11 mouse cellular contexts compared by ENCODE assay signal in genomic region chr14:73107371-73107770, GRCm38 (mm10). TPM values are rescaled to one million over a fixed set of nuclear protein-coding genes. Genes with fewer than 3 reads are reported as not detected.
DNase-seq lines count a peak whose midpoint lies in the region; ATAC-seq and TF ChIP-seq lines count a peak whose summit lies in the region.
"Had no signal": no experiment of that assay in that cellular context is flagged by ENCODE, and none has a peak within 500 bp of the region (broad histone marks: within the 10 kb centered on the region; RNA-seq: fewer than 3 reads in every experiment).

No protein-coding gene starts in this region.

- no peak for TF ChIP-seq CTCF in liver, adult 2 months (IDR thresholded peaks at IDR 0.05; ENCODE audit: low read depth, low read length)
- no peak for TF ChIP-seq CTCF in stomach, postnatal 0 days (IDR thresholded peaks at IDR 0.05; ENCODE audit: low read depth)

- H3K79me2 ChIP-seq in liver, adult 2 months (ENCODE audit: control insufficient read depth, insufficient read depth, low read length), result no peaks in the 10 kb centered on the region

- TF ChIP-seq POLR2A in liver, adult 2 months (IDR thresholded peaks at IDR 0.05; ENCODE audit: extremely low read depth, insufficient read depth, low read length), result no peak

- H3K27me3 ChIP-seq in embryonic facial prominence, embryonic 13.5 days, result no peaks in the 10 kb centered on the region
- no peaks in the 10 kb centered on the region for H3K27me3 ChIP-seq in embryonic facial prominence, embryonic 10.5 days (replicated peaks; ENCODE audit: low read depth, poor library complexity, severe bottlenecking)
- H3K27me3 ChIP-seq in liver, adult 2 months (ENCODE audit: control insufficient read depth, insufficient read depth, low read length), result no peaks in the 10 kb centered on the region
- H3K27me3 ChIP-seq in liver, embryonic 11.5 days (replicated peaks; ENCODE audit: control insufficient read depth, insufficient read depth, low read length), result no peaks in the 10 kb centered on the region
- H3K27me3 ChIP-seq in stomach, postnatal 0 days (ENCODE audit: control insufficient read depth, insufficient read depth, low read length), result no peaks in the 10 kb centered on the region
- no peaks in the 10 kb centered on the region for H3K27me3 ChIP-seq in hindbrain, embryonic 12.5 days
- H3K27me3 ChIP-seq: embryonic facial prominence, embryonic 12.5 days had no signal

- H3K27ac ChIP-seq in embryonic facial prominence, embryonic 13.5 days, result no peak overlapping the region; the same call in 1 of the 2 replicates
- no peak overlapping the region for H3K27ac ChIP-seq in embryonic facial prominence, embryonic 10.5 days (replicated peaks)
- peak overlapping the region; percentile 52 for H3K27ac ChIP-seq in liver, adult 2 months (replicated peaks; ENCODE audit: insufficient read depth, low read depth, low read length)
- no peak overlapping the region for H3K27ac ChIP-seq in liver, embryonic 11.5 days (ENCODE audit: low read depth, low read length)
- peak overlapping the region; percentile 84 for H3K27ac ChIP-seq in stomach, postnatal 0 days (replicated peaks)
- no peak overlapping the region for H3K27ac ChIP-seq in hindbrain, embryonic 12.5 days
- H3K27ac ChIP-seq: embryonic facial prominence, embryonic 12.5 days had no signal

- no peak for DNase-seq in embryonic facial prominence, embryonic 10.5 days (ENCODE audit: low spot score)
- DNase-seq in liver, adult 2 months (ENCODE audit: extremely low read depth, low read depth, low spot score), result no peak
- DNase-seq in liver, embryonic 11.5 days (ENCODE audit: low spot score), result no peak
- DNase-seq in thymus, postnatal 25 days, result peak; percentile 36
- DNase-seq in thymus, postnatal 14 days, result no peak
- DNase-seq in stomach, postnatal 0 days (ENCODE audit: low spot score), result no peak
- DNase-seq: cerebellum, adult 9-10 months; lung, postnatal 10 days had no signal

- no peak overlapping the region for H3K9ac ChIP-seq in embryonic facial prominence, embryonic 13.5 days
- peak overlapping the region; percentile 7; the same call in 1 of the 2 replicates for H3K9ac ChIP-seq in liver, adult 2 months (ENCODE audit: low read depth, low read length)
- H3K9ac ChIP-seq in liver, embryonic 11.5 days (ENCODE audit: low read depth, low read length), result no peak overlapping the region
- H3K9ac ChIP-seq in stomach, postnatal 0 days (ENCODE audit: low read length), result no peak overlapping the region
- H3K9ac ChIP-seq in hindbrain, embryonic 12.5 days, result no peak overlapping the region
- H3K9ac ChIP-seq: embryonic facial prominence, embryonic 12.5 days had no signal

- peaks cover 6% of the 10 kb centered on the region for H3K4me1 ChIP-seq in embryonic facial prominence, embryonic 13.5 days
- peaks cover 8% of the 10 kb centered on the region for H3K4me1 ChIP-seq in embryonic facial prominence, embryonic 10.5 days
- peaks cover 5% of the 10 kb centered on the region; the same call in 1 of the 2 replicates for H3K4me1 ChIP-seq in liver, adult 2 months (ENCODE audit: control insufficient read depth, insufficient read depth, low read length)
- peaks cover 3% of the 10 kb centered on the region; the same call in 1 of the 2 replicates for H3K4me1 ChIP-seq in liver, embryonic 11.5 days (replicated peaks; ENCODE audit: control insufficient read depth, insufficient read depth, low read length)
- H3K4me1 ChIP-seq in stomach, postnatal 0 days (replicated peaks; ENCODE audit: control insufficient read depth, insufficient read depth), result no peaks in the 10 kb centered on the region
- no peaks in the 10 kb centered on the region for H3K4me1 ChIP-seq in hindbrain, embryonic 12.5 days
- H3K4me1 ChIP-seq: embryonic facial prominence, embryonic 12.5 days had no signal

- H3K4me2 ChIP-seq in embryonic facial prominence, embryonic 13.5 days, result peak overlapping the region; percentile 32; the same call in 1 of the 2 replicates
- no peak overlapping the region for H3K4me2 ChIP-seq in liver, embryonic 11.5 days
- H3K4me2 ChIP-seq in stomach, postnatal 0 days (replicated peaks; ENCODE audit: low read depth), result 0 out of 2 replicates have a peak overlapping the region, but pooled peaks have one; percentile 23
- H3K4me2 ChIP-seq in hindbrain, embryonic 12.5 days (replicated peaks), result no peak overlapping the region
- H3K4me2 ChIP-seq: embryonic facial prominence, embryonic 12.5 days had no signal

- TF ChIP-seq EP300 in stomach, postnatal 0 days (optimal IDR thresholded peaks at IDR 0.05), result no peak

- H3K36me3 ChIP-seq in embryonic facial prominence, embryonic 13.5 days, result no peaks in the 10 kb centered on the region
- no peaks in the 10 kb centered on the region for H3K36me3 ChIP-seq in embryonic facial prominence, embryonic 10.5 days (replicated peaks)
- H3K36me3 ChIP-seq in liver, adult 2 months (ENCODE audit: control insufficient read depth, insufficient read depth, low read length), result no peaks in the 10 kb centered on the region
- no peaks in the 10 kb centered on the region for H3K36me3 ChIP-seq in liver, embryonic 11.5 days (ENCODE audit: control insufficient read depth, insufficient read depth, low read length)
- H3K36me3 ChIP-seq in stomach, postnatal 0 days (ENCODE audit: control insufficient read depth, insufficient read depth, low read length), result no peaks in the 10 kb centered on the region
- no peaks in the 10 kb centered on the region for H3K36me3 ChIP-seq in hindbrain, embryonic 12.5 days
- H3K36me3 ChIP-seq: embryonic facial prominence, embryonic 12.5 days had no signal

- 59% methylated on average over 7 of the region's 7 CpGs for WGBS in embryonic facial prominence, embryonic 13.5 days
- WGBS in embryonic facial prominence, embryonic 10.5 days, result 50% methylated on average over 7 of the region's 7 CpGs
- 37% methylated on average over 7 of the region's 7 CpGs for WGBS in liver, adult 2 months
- WGBS in liver, embryonic 11.5 days, result 40% methylated on average over 7 of the region's 7 CpGs
- 52% methylated on average over 7 of the region's 7 CpGs for WGBS in stomach, postnatal 0 days
- 58% methylated on average over 7 of the region's 7 CpGs for WGBS in hindbrain, embryonic 12.5 days

- H3K4me3 ChIP-seq in embryonic facial prominence, embryonic 13.5 days, result no peak overlapping the region
- no peak overlapping the region for H3K4me3 ChIP-seq in embryonic facial prominence, embryonic 10.5 days
- H3K4me3 ChIP-seq in liver, adult 2 months (ENCODE audit: insufficient read depth, low read depth, low read length), result no peak overlapping the region
- H3K4me3 ChIP-seq in liver, embryonic 11.5 days (ENCODE audit: low read depth, low read length), result no peak overlapping the region
- no peak overlapping the region for H3K4me3 ChIP-seq in stomach, postnatal 0 days (ENCODE audit: low read depth, low read length)
- no peak overlapping the region for H3K4me3 ChIP-seq in hindbrain, embryonic 12.5 days
- H3K4me3 ChIP-seq: embryonic facial prominence, embryonic 12.5 days had no signal

- no peaks in the 10 kb centered on the region for H3K9me3 ChIP-seq in embryonic facial prominence, embryonic 13.5 days
- H3K9me3 ChIP-seq in embryonic facial prominence, embryonic 10.5 days, result no peaks in the 10 kb centered on the region
- no peaks in the 10 kb centered on the region for H3K9me3 ChIP-seq in liver, embryonic 11.5 days (ENCODE audit: control insufficient read depth, low read length)
- H3K9me3 ChIP-seq in stomach, postnatal 0 days (ENCODE audit: control insufficient read depth, low read length), result no peaks in the 10 kb centered on the region
- H3K9me3 ChIP-seq in hindbrain, embryonic 12.5 days (replicated peaks), result no peaks in the 10 kb centered on the region
- H3K9me3 ChIP-seq: embryonic facial prominence, embryonic 12.5 days had no signal

- ATAC-seq in embryonic facial prominence, embryonic 13.5 days (ENCODE audit: insufficient number of reproducible peaks, insufficient read depth, low FRiP score, low TSS enrichment, low read depth), result no peak
- ATAC-seq in liver, embryonic 11.5 days (replicated peaks; ENCODE audit: low FRiP score), result no peak
- ATAC-seq in stomach, postnatal 0 days (ENCODE audit: low FRiP score, low TSS enrichment), result peak; percentile 80
- ATAC-seq in hindbrain, embryonic 12.5 days (ENCODE audit: low FRiP score), result no peak

RNA-seq across cellular contexts. Expression of gene Rcbtb2, which starts 15.5 kb away (rescaled TPM):
- 122 and 131 TPM in 2 replicates for polyA plus RNA-seq in embryonic facial prominence, embryonic 13.5 days (2015; fragmentation: Nextera tagmentation; extraction: Ambion mirVana)
- polyA plus RNA-seq in embryonic facial prominence, embryonic 10.5 days (2016; fragmentation: Nextera tagmentation; extraction: Ambion mirVana), result 171 and 180 TPM in 2 replicates
- total RNA-seq in liver, adult 2 months (2014; rRNA removed), result 30.3 and 32.6 TPM in 2 replicates
- 26.0 and 28.0 TPM in 2 replicates for polyA plus RNA-seq in liver, adult 2 months (2012; rRNA removed)
- polyA plus RNA-seq in liver, embryonic 11.5 days (2014; fragmentation: Nextera tagmentation; extraction: Ambion mirVana), result 56.3 and 56.9 TPM in 2 replicates
- 42.7 and 44.0 TPM in 2 replicates for polyA plus RNA-seq in stomach, postnatal 0 days (2015; fragmentation: Nextera tagmentation; extraction: Ambion mirVana)
- 124 and 127 TPM in 2 replicates for polyA plus RNA-seq in hindbrain, embryonic 12.5 days (2016; fragmentation: Nextera tagmentation; extraction: Ambion mirVana)

RNA-seq across cellular contexts. Expression of gene Cysltr2, which starts 58.5 kb away (rescaled TPM):
- 0.32 TPM in 1 of 2 replicates, not detected in the other for polyA plus RNA-seq in embryonic facial prominence, embryonic 13.5 days (2015; fragmentation: Nextera tagmentation; extraction: Ambion mirVana)
- polyA plus RNA-seq in embryonic facial prominence, embryonic 10.5 days (2016; fragmentation: Nextera tagmentation; extraction: Ambion mirVana), result not detected in 2 replicates
- total RNA-seq in liver, adult 2 months (2014; rRNA removed), result 1.1 and 1.3 TPM in 2 replicates
- 0.21 and 0.77 TPM in 2 replicates for polyA plus RNA-seq in liver, adult 2 months (2012; rRNA removed)
- 0.18 and 0.49 TPM in 2 replicates for polyA plus RNA-seq in liver, embryonic 11.5 days (2014; fragmentation: Nextera tagmentation; extraction: Ambion mirVana)
- 0.10 and 0.22 TPM in 2 replicates for polyA plus RNA-seq in stomach, postnatal 0 days (2015; fragmentation: Nextera tagmentation; extraction: Ambion mirVana)
- polyA plus RNA-seq in hindbrain, embryonic 12.5 days (2016; fragmentation: Nextera tagmentation; extraction: Ambion mirVana), result not detected in 2 replicates
- polyA plus RNA-seq: embryonic facial prominence, embryonic 12.5 days had no signal

Comparison
In these comparisons a context has a peak if more than half of its experiments do, and no peak if none do; other contexts are left out.
1. H3K27ac ChIP-seq: peak in liver, adult 2 months (single experiment) and stomach, postnatal 0 days (single experiment); none in embryonic facial prominence, embryonic 13.5 days (single experiment), embryonic facial prominence, embryonic 10.5 days (single experiment), liver, embryonic 11.5 days (single experiment) and hindbrain, embryonic 12.5 days (single experiment).
2. H3K4me2 ChIP-seq: peak in embryonic facial prominence, embryonic 13.5 days (single experiment) and stomach, postnatal 0 days (single experiment); none in liver, embryonic 11.5 days (single experiment) and hindbrain, embryonic 12.5 days (single experiment).